Mouse (Mus musculus): ENCODE data around the gene Phactr4. TPM values are rescaled to one million over a fixed set of nuclear protein-coding genes. Genes with fewer than 3 reads are reported as not detected.

Gene Phactr4
- polyA plus RNA-seq, 1 experiment from 2014 or later = 8.1 TPM

- ATAC-seq (ENCODE audit: low FRiP score, low read depth) = no peak
- Histone ChIP-seq H3K27ac (replicated peaks) (no peak overlapping the region), H3K9ac (peak overlapping the region; percentile 68), H3K9me3 (no peaks in the 10 kb centered on the region), H3K27me3 (no peaks in the 10 kb centered on the region), H3K36me3 (no peaks in the 10 kb centered on the region), H3K4me2 (peak overlapping the region; percentile 91), H3K4me1 (replicated peaks) (peaks cover 18% of the 10 kb centered on the region), H3K4me3 (peak overlapping the region; percentile 69)
- 6% methylated on average over 13 of the region's 13 CpGs for WGBS
Observed at GRCm38 (mm10) chr4:132344403-132345134, 77.7 kb downstream of the Phactr4 start.

DNA sequence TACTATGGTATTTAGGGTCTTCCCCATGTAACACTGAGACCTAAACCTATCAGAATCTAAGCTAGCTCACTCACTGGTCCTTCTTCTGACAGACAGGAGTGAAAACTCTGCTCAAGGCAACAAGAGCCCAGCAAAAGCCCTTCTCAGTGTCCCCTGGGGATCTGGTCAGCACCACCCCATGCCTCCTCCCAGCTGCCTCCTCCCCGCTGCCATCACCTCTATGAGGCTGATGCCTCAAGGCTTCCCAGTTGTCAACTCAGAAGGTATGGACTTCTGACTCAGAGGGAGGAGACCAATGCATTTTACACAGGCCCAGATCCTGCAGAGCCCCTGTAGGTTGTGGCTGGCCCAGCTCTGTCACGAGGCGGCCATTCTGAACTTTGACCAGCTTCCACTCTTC lies 80.8 kb downstream of the Phactr4 start:
- peaks cover 4% of the 10 kb centered on the region; the same call in 1 of the 2 replicates for H3K36me3 ChIP-seq
- WGBS = 92% methylated on average over 3 of the region's 3 CpGs
- no peak overlapping the region for H3K9ac ChIP-seq
- H3K9me3 ChIP-seq = no peaks in the 10 kb centered on the region
- peaks cover 18% of the 10 kb centered on the region for H3K4me1 ChIP-seq (replicated peaks)
- H3K4me2 ChIP-seq = no peak overlapping the region
- no peak overlapping the region for H3K4me3 ChIP-seq
- no peaks in the 10 kb centered on the region for H3K27me3 ChIP-seq
- H3K27ac ChIP-seq (replicated peaks) = no peak overlapping the region
- ATAC-seq (ENCODE audit: low FRiP score, low read depth) = no peak

GRCm38 (mm10) chr4:132338943-132339342 lies 83.3 kb downstream of the Phactr4 start:
- H3K4me3 ChIP-seq = no peak overlapping the region
- no peak overlapping the region for H3K9ac ChIP-seq
- H3K4me1 ChIP-seq (replicated peaks) = peaks cover 7% of the 10 kb centered on the region
- H3K36me3 ChIP-seq = peaks cover 13% of the 10 kb centered on the region
- H3K27ac ChIP-seq (replicated peaks) = no peak overlapping the region
- H3K9me3 ChIP-seq = no peaks in the 10 kb centered on the region
- H3K4me2 ChIP-seq = no peak overlapping the region
- H3K27me3 ChIP-seq = no peaks in the 10 kb centered on the region
- WGBS = 78% methylated on average over 13 of the region's 13 CpGs
- ATAC-seq (ENCODE audit: low FRiP score, low read depth) = no peak

GRCm38 (mm10) chr4:132332880-132333279 lies 89.4 kb downstream of the Phactr4 start:
- Histone ChIP-seq H3K9ac (no peak overlapping the region), H3K27me3 (no peaks in the 10 kb centered on the region), H3K4me1 (replicated peaks) (peaks cover 17% of the 10 kb centered on the region), H3K27ac (replicated peaks) (no peak overlapping the region), H3K36me3 (peaks cover 23% of the 10 kb centered on the region), H3K4me3 (no peak overlapping the region), H3K9me3 (no peaks in the 10 kb centered on the region), H3K4me2 (no peak overlapping the region)
- ATAC-seq (ENCODE audit: low FRiP score, low read depth) = no peak
- WGBS = 92% methylated on average over 6 of the region's 6 CpGs

GRCm38 (mm10) chr4:132331960-132332359 lies 90.3 kb downstream of the Phactr4 start:
- Histone ChIP-seq H3K27ac (replicated peaks) (no peak overlapping the region), H3K9me3 (no peaks in the 10 kb centered on the region), H3K9ac (no peak overlapping the region), H3K4me1 (replicated peaks) (peaks cover 19% of the 10 kb centered on the region), H3K4me3 (no peak overlapping the region), H3K27me3 (no peaks in the 10 kb centered on the region), H3K4me2 (no peak overlapping the region), H3K36me3 (peaks cover 22% of the 10 kb centered on the region)
- ATAC-seq (ENCODE audit: low FRiP score, low read depth) = no peak
- 82% methylated on average over 3 of the region's 3 CpGs for WGBS

DNA sequence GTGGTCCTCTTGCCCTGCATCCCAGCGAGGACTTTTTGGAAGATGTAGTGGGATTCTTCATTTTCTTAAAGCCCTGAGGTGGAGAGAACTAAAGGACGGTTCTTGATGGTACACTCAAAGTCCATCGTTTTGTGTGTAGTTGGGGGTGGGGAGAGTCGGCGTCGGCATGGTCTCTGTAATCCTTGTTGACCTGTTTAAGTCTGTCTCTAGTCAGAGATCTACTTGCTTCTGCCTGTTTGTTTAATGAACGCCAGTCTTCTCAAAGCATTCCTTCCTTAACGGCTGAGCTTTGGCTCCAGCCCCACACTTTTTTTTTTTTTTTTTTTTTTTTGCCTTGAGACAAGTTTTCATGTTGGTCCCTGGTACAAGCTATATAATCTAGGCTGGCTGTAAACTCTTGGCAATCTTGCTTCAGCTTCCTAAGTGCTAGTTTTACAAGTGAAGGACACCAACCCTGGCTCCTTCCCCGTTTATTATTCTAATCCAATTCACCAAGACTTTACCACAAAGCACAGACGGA lies 92.4 kb downstream of the Phactr4 start:
- ATAC-seq (ENCODE audit: low FRiP score, low read depth) = no peak
- WGBS = 11% methylated on average over 10 of the region's 10 CpGs
- Histone ChIP-seq H3K4me2 (peak overlapping the region; percentile 82), H3K36me3 (peaks cover 25% of the 10 kb centered on the region), H3K4me1 (replicated peaks) (peaks cover 19% of the 10 kb centered on the region), H3K4me3 (peak overlapping the region; percentile 78), H3K27me3 (no peaks in the 10 kb centered on the region), H3K27ac (replicated peaks) (peak overlapping the region; percentile 80), H3K9me3 (no peaks in the 10 kb centered on the region), H3K9ac (peak overlapping the region; percentile 93)

DNA sequence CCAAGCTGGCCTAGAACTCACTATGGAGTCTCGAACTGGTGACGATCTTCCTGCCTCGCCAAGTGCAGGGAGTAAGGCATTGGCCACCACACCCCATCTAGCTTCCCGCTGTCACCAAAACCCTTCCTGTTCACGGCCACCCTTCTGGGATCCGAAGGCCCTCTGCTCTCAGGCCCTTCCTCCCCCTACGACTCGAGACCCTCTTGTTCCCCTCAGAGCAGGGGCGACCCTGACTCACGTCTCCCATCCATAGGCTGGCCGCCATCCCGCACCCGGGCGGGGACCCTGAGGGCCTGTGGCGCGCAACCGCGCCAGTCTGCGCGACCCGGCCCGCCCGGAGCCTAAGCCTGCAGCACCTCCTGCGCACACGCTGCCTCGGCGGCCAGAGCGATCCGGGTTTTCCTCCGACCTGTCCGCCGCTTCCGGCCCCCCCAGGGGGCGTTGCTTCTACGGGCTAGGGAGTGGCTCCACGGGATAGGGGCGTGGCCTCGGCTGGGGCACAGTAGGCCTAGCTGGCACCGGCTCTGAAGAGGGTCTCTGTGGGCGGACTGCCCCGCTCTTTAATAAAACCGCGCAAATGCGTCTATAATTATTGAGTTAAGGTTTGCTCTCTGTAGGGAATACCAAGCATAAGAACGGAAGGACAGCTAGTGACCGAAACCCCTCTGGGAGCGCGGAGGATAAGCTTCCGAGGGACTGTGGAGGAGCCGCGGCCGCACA lies 93.0 kb downstream of the Phactr4 start, which contains the start of gene Trnau1ap:
Gene Trnau1ap, minus strand, starts transcription at position 424 of the 720 bp plus-strand sequence.
- WGBS = under 1% methylated on average over 52 of the region's 52 CpGs
- peak within 1 kb of the TSS; percentile 82 for H3K4me2 ChIP-seq
- ATAC-seq (ENCODE audit: low FRiP score, low read depth) = peak; percentile 98
- peak within 1 kb of the TSS; percentile 80 for H3K27ac ChIP-seq (replicated peaks)
- no peaks in the 10 kb centered on the region for H3K9me3 ChIP-seq
- H3K4me1 ChIP-seq (replicated peaks) = peaks cover 19% of the 10 kb centered on the region
- H3K27me3 ChIP-seq = no peaks in the 10 kb centered on the region
- peak within 1 kb of the TSS; percentile 93 for H3K9ac ChIP-seq
- H3K36me3 ChIP-seq = peaks cover 25% of the 10 kb centered on the region
- peak within 1 kb of the TSS; percentile 78 for H3K4me3 ChIP-seq

GRCm38 (mm10) chr4:132328391-132328982 lies 93.8 kb downstream of the Phactr4 start:
- peak overlapping the region; percentile 93 for H3K9ac ChIP-seq
- H3K4me2 ChIP-seq = peak overlapping the region; percentile 82
- peak overlapping the region; percentile 80 for H3K27ac ChIP-seq (replicated peaks)
- 49% methylated on average over 14 of the region's 14 CpGs for WGBS
- H3K9me3 ChIP-seq = no peaks in the 10 kb centered on the region
- H3K27me3 ChIP-seq = no peaks in the 10 kb centered on the region
- peaks cover 19% of the 10 kb centered on the region for H3K4me1 ChIP-seq (replicated peaks)
- H3K4me3 ChIP-seq = peak overlapping the region; percentile 78
- ATAC-seq (ENCODE audit: low FRiP score, low read depth) = no peak
- H3K36me3 ChIP-seq = peaks cover 25% of the 10 kb centered on the region

DNA sequence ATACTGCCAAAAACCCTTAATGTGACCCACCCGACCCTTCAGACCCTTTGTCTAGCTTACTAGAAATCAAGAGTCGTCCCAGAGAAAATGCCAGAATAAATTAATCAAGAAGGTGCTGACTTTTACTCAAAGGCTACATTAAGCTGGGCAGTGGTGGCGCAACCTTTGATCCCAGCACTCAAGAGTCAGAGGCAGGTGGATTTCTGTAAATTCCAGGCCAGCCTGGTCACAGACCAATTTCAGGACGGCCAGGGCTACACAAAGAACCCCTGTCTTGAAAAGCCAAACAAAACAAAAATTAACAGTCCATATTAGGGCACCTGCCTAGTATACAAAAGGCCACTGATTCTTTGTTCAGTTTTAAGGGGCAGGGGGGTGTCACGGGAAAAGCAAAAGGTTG lies 95.8 kb downstream of the Phactr4 start:
- Histone ChIP-seq H3K9me3 (no peaks in the 10 kb centered on the region), H3K27ac (replicated peaks) (no peak overlapping the region), H3K36me3 (peaks cover 26% of the 10 kb centered on the region), H3K4me3 (no peak overlapping the region), H3K4me1 (replicated peaks) (peaks cover 19% of the 10 kb centered on the region), H3K27me3 (no peaks in the 10 kb centered on the region), H3K4me2 (no peak overlapping the region), H3K9ac (no peak overlapping the region)
- no peak for ATAC-seq (ENCODE audit: low FRiP score, low read depth)
- WGBS = 75% methylated on average over 5 of the region's 5 CpGs

- Histone ChIP-seq H3K27me3 (no peaks in the 10 kb centered on the region), H3K4me3 (no peak overlapping the region), H3K36me3 (peaks cover 76% of the 10 kb centered on the region), H3K9me3 (no peaks in the 10 kb centered on the region), H3K4me2 (no peak overlapping the region), H3K27ac (replicated peaks) (no peak overlapping the region), H3K9ac (no peak overlapping the region), H3K4me1 (replicated peaks) (peaks cover under 1% of the 10 kb centered on the region; the same call in 1 of the 2 replicates)
- ATAC-seq (ENCODE audit: low FRiP score, low read depth) = no peak
- 88% methylated on average over 8 of the region's 8 CpGs for WGBS
Observed at GRCm38 (mm10) chr4:132315711-132316110, 106.6 kb downstream of the Phactr4 start.

DNA sequence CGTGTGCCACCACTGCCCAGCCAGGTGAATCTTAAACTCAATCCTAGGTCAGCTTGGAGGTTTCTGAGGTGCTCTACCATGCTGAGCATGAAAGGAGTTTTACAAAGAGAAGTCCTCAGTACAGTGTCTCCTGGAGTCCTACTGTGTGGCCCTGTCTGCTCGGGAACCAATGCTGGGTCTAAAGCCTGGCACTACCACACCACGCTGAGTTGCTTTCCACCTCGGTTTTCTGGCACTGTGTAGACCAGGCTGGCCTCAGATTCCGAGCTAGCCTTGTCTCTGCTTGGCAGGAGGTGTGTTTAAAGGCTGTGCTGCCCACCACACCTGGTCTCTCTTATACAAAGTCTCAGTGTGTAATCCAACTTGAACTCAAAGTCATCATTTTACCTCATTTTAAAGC lies 109.7 kb downstream of the Phactr4 start:
- H3K36me3 ChIP-seq = peaks cover 62% of the 10 kb centered on the region
- 87% methylated on average over 5 of the region's 5 CpGs for WGBS

DNA sequence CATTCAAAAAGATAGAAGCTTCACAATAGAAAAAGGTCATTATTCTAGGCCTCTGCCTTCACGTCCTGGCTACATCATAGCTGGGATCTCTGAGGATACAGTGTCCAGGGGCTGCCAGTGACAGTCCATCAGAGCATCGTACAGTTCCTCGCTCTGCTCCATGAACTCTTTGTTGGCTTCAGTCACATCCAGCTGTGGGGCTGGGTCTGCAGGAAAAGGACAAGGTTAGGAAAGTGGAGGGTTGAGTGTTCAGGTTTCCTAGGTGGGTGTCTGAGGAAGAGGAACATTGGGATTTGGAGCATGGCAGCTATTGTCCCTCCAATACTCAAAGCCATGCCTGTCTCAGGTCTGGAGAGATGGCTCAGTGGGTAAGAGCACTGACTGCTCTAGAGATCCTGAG lies 110.5 kb downstream of the Phactr4 start:
- Histone ChIP-seq H3K9ac (no peak overlapping the region), H3K36me3 (peaks cover 54% of the 10 kb centered on the region), H3K4me2 (no peak overlapping the region), H3K4me3 (no peak overlapping the region), H3K27me3 (no peaks in the 10 kb centered on the region), H3K27ac (replicated peaks) (no peak overlapping the region), H3K9me3 (no peaks in the 10 kb centered on the region), H3K4me1 (replicated peaks) (peaks cover 12% of the 10 kb centered on the region)
- WGBS = 56% methylated on average over 3 of the region's 3 CpGs
- no peak for ATAC-seq (ENCODE audit: low FRiP score, low read depth)

More for the DNA sequence above, 109.7 kb downstream of the Phactr4 start:
- Histone ChIP-seq H3K27ac (replicated peaks) (no peak overlapping the region), H3K9me3 (no peaks in the 10 kb centered on the region), H3K9ac (no peak overlapping the region), H3K4me2 (no peak overlapping the region), H3K4me3 (no peak overlapping the region), H3K27me3 (no peaks in the 10 kb centered on the region), H3K4me1 (replicated peaks) (peaks cover 12% of the 10 kb centered on the region)
- ATAC-seq (ENCODE audit: low FRiP score, low read depth) = no peak
